Mouse (Mus musculus) ES-Bruce4 (cell line): ENCODE data around the gene Ccdc8.

Source experiments
- EP300 ChIP-seq: IDR thresholded peaks from 2 replicates; pipeline ENCODE4 v1.6.1; 2011; ENCODE audit warnings: low read depth, low read length; ENCODE audit not compliant: insufficient read depth
- POLR2A ChIP-seq: IDR thresholded peaks from one replicate; pipeline ENCODE4 v1.8.1; 2011; ENCODE audit warnings: low read length; ENCODE audit not compliant: insufficient read depth

GRCm38 (mm10) chr7:17028923-17029322 is 36.4 kb downstream of the Ccdc8 start:
- TF ChIP-seq POLR2A (no peak), EP300 (no peak)
